Mouse (Mus musculus) bone marrow, adult 2 months (tissue): ENCODE results near the gene Epha6.

ENCODE experiments used
- CTCF ChIP-seq: fragments of 200-500 bp; IDR thresholded peaks from 2 replicates; pipeline ENCODE4 v1.5.1; 2011; ENCODE audit warnings: low read length, control low read depth; ENCODE audit not compliant: control insufficient read depth, insufficient read depth
- POLR2A ChIP-seq: fragments of 200-500 bp; IDR thresholded peaks from 2 replicates; pipeline ENCODE4 v1.6.1; 2011; ENCODE audit warnings: low read depth, mild to moderate bottlenecking, control low read depth, low read length, borderline replicate concordance; ENCODE audit not compliant: control insufficient read depth

GRCm38 (mm10) chr16:60257623-60258022, 347.7 kb downstream of the Epha6 start:
- TF ChIP-seq POLR2A: no peak
- no peak for TF ChIP-seq CTCF
